Mouse (Mus musculus) erythroblast, embryonic 14.5 days (primary cell): ENCODE data around the gene Abcg2. TPM values are rescaled to one million over a fixed set of nuclear protein-coding genes. Genes with fewer than 3 reads are reported as not detected.

Source experiments
- H3K27me3 ChIP-seq: 2 replicates; pipeline ENCODE4 v1.6.1; 2012; ENCODE audit warnings: inconsistent platforms; ENCODE audit not compliant: control insufficient read depth
- H3K36me3 ChIP-seq: 2 replicates; pipeline ENCODE4 v1.6.1; 2012; ENCODE audit warnings: mild to moderate bottlenecking, inconsistent platforms; ENCODE audit not compliant: control insufficient read depth
- H3K4me1 ChIP-seq: 2 replicates; pipeline ENCODE4 v1.6.1; 2012; ENCODE audit warnings: inconsistent platforms; ENCODE audit not compliant: control insufficient read depth
- H3K4me3 ChIP-seq: replicated peaks from 2 replicates; pipeline ENCODE3; 2012; ENCODE audit warnings: moderate library complexity, mild to moderate bottlenecking, inconsistent platforms
- H3K9me3 ChIP-seq: 2 replicates; pipeline ENCODE4 v1.6.1; 2012; ENCODE audit warnings: low read length, inconsistent platforms, mixed read lengths; ENCODE audit not compliant: control insufficient read depth
- GATA1 ChIP-seq: IDR thresholded peaks from 2 replicates; pipeline ENCODE4 v1.6.1; 2012; ENCODE audit warnings: low read length, inconsistent platforms, mixed read lengths
- TAL1 ChIP-seq: IDR thresholded peaks from 3 replicates; pipeline ENCODE4 v1.6.1; 2012; ENCODE audit warnings: low read length, inconsistent platforms, mixed read lengths
- polyA plus RNA-seq: library from polyadenylated mRNA; stranded (reverse); fragments of >175 nt; gene quantifications from 2 replicates; pipeline ENCODE4 v1.2.3, GENCODE M21; 2012

The Abcg2 gene
- polyA plus RNA-seq, 1 experiment, result 6.8 TPM

GRCm38 (mm10) chr6:58639391-58639790, 55.1 kb downstream of the Abcg2 start:
- H3K4me3 ChIP-seq, result peak overlapping the region; percentile 92
- TF ChIP-seq GATA1, result no peak
- TF ChIP-seq TAL1, result no peak
- H3K4me1 ChIP-seq, result peaks cover 49% of the 10 kb centered on the region
- no peaks in the 10 kb centered on the region for H3K9me3 ChIP-seq
- no peaks in the 10 kb centered on the region for H3K27me3 ChIP-seq
- H3K36me3 ChIP-seq, result peaks cover 26% of the 10 kb centered on the region

- no peaks in the 10 kb centered on the region for H3K27me3 ChIP-seq
- no peaks in the 10 kb centered on the region for H3K9me3 ChIP-seq
- peaks cover 37% of the 10 kb centered on the region for H3K36me3 ChIP-seq
- peak overlapping the region; percentile 92 for H3K4me3 ChIP-seq
- peaks cover 60% of the 10 kb centered on the region for H3K4me1 ChIP-seq
- TF ChIP-seq GATA1, result peak; percentile 83
- peak; percentile 85 for TF ChIP-seq TAL1
These were observed 56.2 kb downstream of the Abcg2 start for GRCm38 (mm10) chr6:58640333-58641018.

- Histone ChIP-seq H3K4me1 (peaks cover 68% of the 10 kb centered on the region), H3K9me3 (no peaks in the 10 kb centered on the region), H3K36me3 (peaks cover 45% of the 10 kb centered on the region), H3K27me3 (no peaks in the 10 kb centered on the region), H3K4me3 (peak overlapping the region; percentile 92)
- TF ChIP-seq GATA1 (no peak), TAL1 (no peak)
These were observed 56.9 kb downstream of the Abcg2 start for GRCm38 (mm10) chr6:58641056-58641799.

- Histone ChIP-seq H3K27me3 (no peaks in the 10 kb centered on the region), H3K4me1 (peaks cover 77% of the 10 kb centered on the region), H3K4me3 (peak overlapping the region; percentile 92), H3K9me3 (no peaks in the 10 kb centered on the region), H3K36me3 (peaks cover 54% of the 10 kb centered on the region)
- TF ChIP-seq GATA1 (peak; percentile 99), TAL1 (peak; percentile 97)
These were observed 57.9 kb downstream of the Abcg2 start for GRCm38 (mm10) chr6:58642191-58642590.

- TF ChIP-seq TAL1 (no peak), GATA1 (no peak)
- H3K9me3 ChIP-seq, result no peaks in the 10 kb centered on the region
- peak overlapping the region; percentile 92 for H3K4me3 ChIP-seq
- H3K27me3 ChIP-seq, result no peaks in the 10 kb centered on the region
- peaks cover 72% of the 10 kb centered on the region for H3K36me3 ChIP-seq
- H3K4me1 ChIP-seq, result peaks cover 84% of the 10 kb centered on the region
These were observed 60.3 kb downstream of the Abcg2 start for GRCm38 (mm10) chr6:58644586-58644985.

GRCm38 (mm10) chr6:58648100-58648749, 63.9 kb downstream of the Abcg2 start:
- peaks cover 99% of the 10 kb centered on the region for H3K4me1 ChIP-seq
- no peaks in the 10 kb centered on the region for H3K27me3 ChIP-seq
- TF ChIP-seq GATA1, result peak; percentile 48
- peak; percentile 57 for TF ChIP-seq TAL1
- peak overlapping the region; percentile 49 for H3K4me3 ChIP-seq
- H3K9me3 ChIP-seq, result no peaks in the 10 kb centered on the region
- H3K36me3 ChIP-seq, result peaks cover 93% of the 10 kb centered on the region

- Histone ChIP-seq H3K4me1 (peaks cover 88% of the 10 kb centered on the region), H3K36me3 (peaks cover 93% of the 10 kb centered on the region), H3K9me3 (no peaks in the 10 kb centered on the region), H3K27me3 (no peaks in the 10 kb centered on the region), H3K4me3 (no peak overlapping the region)
- TF ChIP-seq TAL1 (no peak), GATA1 (no peak)
These were observed 65.8 kb downstream of the Abcg2 start for GRCm38 (mm10) chr6:58650136-58650535.

GRCm38 (mm10) chr6:58651038-58651437, 66.7 kb downstream of the Abcg2 start:
- H3K27me3 ChIP-seq, result no peaks in the 10 kb centered on the region
- peaks cover 84% of the 10 kb centered on the region for H3K4me1 ChIP-seq
- H3K36me3 ChIP-seq, result peaks cover 93% of the 10 kb centered on the region
- no peak overlapping the region for H3K4me3 ChIP-seq
- TF ChIP-seq GATA1 (no peak), TAL1 (no peak)
- H3K9me3 ChIP-seq, result no peaks in the 10 kb centered on the region
